Mouse (Mus musculus): Measurements from ENCODE around the gene Gja5.

- TF ChIP-seq CTCF (IDR thresholded peaks at IDR 0.05) (no peak), EP300 (IDR thresholded peaks at IDR 0.05) (no peak)
These were observed 213.0 kb downstream of the Gja5 start for GRCm38 (mm10) chr3:97117511-97117910.
